Mouse (Mus musculus) bone marrow macrophage, adult 2 months (primary cell): ENCODE results near the gene Gm10647. TPM values are rescaled to one million over a fixed set of nuclear protein-coding genes. Genes with fewer than 3 reads are reported as not detected.
"Not testable (repeated sequence)": the region's sequence is repeated elsewhere in the genome, so short reads cannot be mapped to it uniquely, and the experiment has no call there.

Experiments
- H3K27ac ChIP-seq: 2 replicates; pipeline ENCODE4 v1.5.1; 2012; ENCODE audit warnings: low read depth, low read length; ENCODE audit not compliant: insufficient read depth
- H3K4me1 ChIP-seq: 2 replicates; pipeline ENCODE4 v1.6.1; 2012; ENCODE audit warnings: low read length; ENCODE audit not compliant: control insufficient read depth, insufficient read depth
- H3K4me3 ChIP-seq: 2 replicates; pipeline ENCODE4 v1.5.1; 2012; ENCODE audit warnings: mild to moderate bottlenecking, low read length, moderate library complexity; ENCODE audit not compliant: insufficient read depth
- CTCF ChIP-seq: IDR thresholded peaks from 2 replicates; pipeline ENCODE4 v1.5.1; 2012; ENCODE audit warnings: low read depth, mild to moderate bottlenecking, low read length, moderate library complexity
- POLR2A ChIP-seq: IDR thresholded peaks from 2 replicates; pipeline ENCODE4 v1.6.1; 2012; ENCODE audit warnings: mild to moderate bottlenecking, low read depth, low read length, borderline replicate concordance
- polyA plus RNA-seq: library from polyadenylated mRNA; stranded (reverse); fragments of >200 nt; gene quantifications from 2 replicates; pipeline ENCODE4 v1.2.4, GENCODE M21; 2012; ENCODE audit not compliant: missing spikeins, insufficient read depth, insufficient read length

The Gm10647 gene
- polyA plus RNA-seq, 1 experiment: 0.36 TPM

- H3K4me1 ChIP-seq: peaks cover 4% of the 10 kb centered on the region
- peak within 1 kb of the TSS; percentile 75 for H3K4me3 ChIP-seq
- H3K27ac ChIP-seq: peak within 1 kb of the TSS; percentile 56
- no peak for TF ChIP-seq CTCF
- no peak for TF ChIP-seq POLR2A
Measured at GRCm38 (mm10) chr9:66795464-66796324, 1.1 kb upstream of the Gm10647 start, which contains the start of gene Aph1b. Aph1b (minus strand) TSS chr9:66795490.

GRCm38 (mm10) chr9:66801947-66802346 is 5.1 kb downstream of the Gm10647 start:
- Histone ChIP-seq H3K4me3 (no peak overlapping the region), H3K4me1 (no peaks in the 10 kb centered on the region), H3K27ac (no peak overlapping the region)
- TF ChIP-seq POLR2A: no peak
- no peak for TF ChIP-seq CTCF

- not testable (repeated sequence) for H3K4me3 ChIP-seq, H3K27ac ChIP-seq, H3K4me1 ChIP-seq
Measured at GRCm38 (mm10) chr9:66805951-66806350, 9.1 kb downstream of the Gm10647 start.

- Histone ChIP-seq H3K4me3 (no peak overlapping the region), H3K27ac (no peak overlapping the region), H3K4me1 (peaks cover 6% of the 10 kb centered on the region; the same call in 1 of the 2 replicates)
- TF ChIP-seq POLR2A (no peak), CTCF (no peak)
Measured at GRCm38 (mm10) chr9:66813392-66813791, 16.6 kb downstream of the Gm10647 start.

GRCm38 (mm10) chr9:66820996-66821395 is 24.2 kb downstream of the Gm10647 start:
- Histone ChIP-seq H3K27ac (no peak overlapping the region), H3K4me1 (no peaks in the 10 kb centered on the region)
- no peak for TF ChIP-seq CTCF
- TF ChIP-seq POLR2A: no peak

GRCm38 (mm10) chr9:66822255-66822654 is 25.4 kb downstream of the Gm10647 start:
- H3K4me3 ChIP-seq, H3K4me1 ChIP-seq, H3K27ac ChIP-seq: not testable (repeated sequence)

More at GRCm38 (mm10) chr9:66820996-66821395, 24.2 kb downstream of the Gm10647 start:
- no peak overlapping the region for H3K4me3 ChIP-seq

GRCm38 (mm10) chr9:66825990-66826389 is 29.2 kb downstream of the Gm10647 start:
- peaks cover 10% of the 10 kb centered on the region for H3K4me1 ChIP-seq
- H3K4me3 ChIP-seq: no peak overlapping the region
- H3K27ac ChIP-seq: no peak overlapping the region
- TF ChIP-seq CTCF: no peak
- TF ChIP-seq POLR2A: no peak

- TF ChIP-seq CTCF: no peak
- peak overlapping the region; percentile 41 for H3K4me3 ChIP-seq
- H3K4me1 ChIP-seq: peaks cover 26% of the 10 kb centered on the region
- H3K27ac ChIP-seq: peak overlapping the region; percentile 100
Measured at GRCm38 (mm10) chr9:66832366-66832908, 35.6 kb downstream of the Gm10647 start.

GRCm38 (mm10) chr9:66833851-66834250 is 37.0 kb downstream of the Gm10647 start:
- Histone ChIP-seq H3K4me3 (peak overlapping the region; percentile 82), H3K27ac (peak overlapping the region; percentile 100), H3K4me1 (peaks cover 24% of the 10 kb centered on the region)
- TF ChIP-seq POLR2A (no peak), CTCF (no peak)

- TF ChIP-seq POLR2A: peak; percentile 78
- TF ChIP-seq CTCF: no peak
- H3K27ac ChIP-seq: peak within 1 kb of the TSS; percentile 100
Measured at GRCm38 (mm10) chr9:66834318-66835096, 37.7 kb downstream of the Gm10647 start, which contains the start of gene Aph1c. Aph1c (minus strand) TSS chr9:66834726.

GRCm38 (mm10) chr9:66835097-66835480 is 38.2 kb downstream of the Gm10647 start:
- Histone ChIP-seq H3K4me3 (peak overlapping the region; percentile 72), H3K27ac (peak overlapping the region; percentile 17), H3K4me1 (peaks cover 20% of the 10 kb centered on the region)
- TF ChIP-seq CTCF (no peak), POLR2A (no peak)

More at GRCm38 (mm10) chr9:66834318-66835096, 37.7 kb downstream of the Gm10647 start, which contains the start of gene Aph1c:
- peak within 1 kb of the TSS; percentile 82 for H3K4me3 ChIP-seq
- peaks cover 20% of the 10 kb centered on the region for H3K4me1 ChIP-seq
